Mouse (Mus musculus) heart, postnatal 0 days (tissue): ENCODE measurements around the gene Ncapg. TPM values are rescaled to one million over a fixed set of nuclear protein-coding genes. Genes with fewer than 3 reads are reported as not detected.

Source experiments
- ATAC-seq: fragments of 200-750 bp; cut with Nextera tagmentation; 2 replicates; pipeline ENCODE4 v1.8.0; 2017; ENCODE audit warnings: low read depth, moderate number of reproducible peaks, moderate library complexity; ENCODE audit not compliant: insufficient read depth
- DNase-seq: peaks from one replicate; pipeline ENCODE4 v3.0.0-alpha.2; 2016; ENCODE audit warnings: low spot score
- H3K27ac ChIP-seq: fragments of 300-500 bp; sonication (generic); 2 replicates; pipeline ENCODE4 v1.5.1; 2014; ENCODE audit warnings: low read depth, mild to moderate bottlenecking
- H3K27me3 ChIP-seq: fragments of 300-500 bp; sonication (generic); 2 replicates; pipeline ENCODE4 v1.6.1; 2014; ENCODE audit warnings: low read length, mixed read lengths; ENCODE audit not compliant: control insufficient read depth, insufficient read depth
- H3K36me3 ChIP-seq: fragments of 300-500 bp; sonication (generic); replicated peaks from 2 replicates; pipeline ENCODE4 v1.6.1; 2014; ENCODE audit warnings: low read length, mixed read lengths; ENCODE audit not compliant: control insufficient read depth, insufficient read depth
- H3K4me1 ChIP-seq: fragments of 300-500 bp; sonication (generic); 2 replicates; pipeline ENCODE4 v1.6.1; 2014; ENCODE audit warnings: antibody characterized with exemption; ENCODE audit not compliant: control insufficient read depth, insufficient read depth
- H3K4me2 ChIP-seq: fragments of 300-500 bp; sonication (generic); 2 replicates; pipeline ENCODE4 v1.6.1; 2014; ENCODE audit warnings: low read depth, mild to moderate bottlenecking, low read length, moderate library complexity
- H3K4me3 ChIP-seq: fragments of 300-500 bp; sonication (generic); 2 replicates; pipeline ENCODE4 v1.5.1; 2014; ENCODE audit warnings: low read depth, low read length
- H3K9ac ChIP-seq: fragments of 300-500 bp; sonication (generic); replicated peaks from 2 replicates; pipeline ENCODE4 v1.6.1; 2014; ENCODE audit warnings: low read depth, low read length, mixed read lengths
- H3K9me3 ChIP-seq: fragments of 300-500 bp; sonication (generic); replicated peaks from 2 replicates; pipeline ENCODE4 v1.6.1; 2016; ENCODE audit warnings: low read length; ENCODE audit not compliant: control insufficient read depth
- CTCF ChIP-seq: IDR thresholded peaks from 2 replicates; pipeline ENCODE4 v1.5.1; 2016; ENCODE audit warnings: antibody characterized with exemption, control low read depth, low read depth
- EP300 ChIP-seq: IDR thresholded peaks from 2 replicates; pipeline ENCODE4 v1.6.1; 2016; ENCODE audit warnings: antibody characterized with exemption, low read depth
- WGBS: fragments of 180-500 bp; shearing (Covaris S2); extraction: QIAGEN DNeasy Blood & Tissue Kit; methylation state at CpG from one replicate; pipeline ENCODE4 v1.1.7; 2014; 5-methylcytosine and 5-hydroxymethylcytosine counted together
- polyA plus RNA-seq: library from polyadenylated mRNA; unstranded; fragments of >200 nt; fragmentation: Nextera tagmentation; extraction: Ambion mirVana; gene quantifications from 2 replicates; pipeline ENCODE4 v1.2.1, GENCODE M21; 2015
- total RNA-seq: library from RNA; depleted of rRNA; stranded (reverse); fragments of >200 nt; gene quantifications from 2 replicates; pipeline ENCODE4 v1.2.3, GENCODE M21; 2014; ENCODE audit warnings: low replicate concordance

Gene Ncapg
- total and polyA plus RNA-seq, 2 experiments from 2014 or later = 8.7 to 16.1 TPM

- H3K4me2 ChIP-seq = peak overlapping the region; percentile 80
- peak overlapping the region; percentile 62 for H3K9ac ChIP-seq
- TF ChIP-seq CTCF = no peak
- no peak for TF ChIP-seq EP300
- H3K4me3 ChIP-seq = peak overlapping the region; percentile 77
- no peaks in the 10 kb centered on the region for H3K36me3 ChIP-seq
- H3K27ac ChIP-seq = peak overlapping the region; percentile 47; the same call in 1 of the 2 replicates
- 2% methylated on average over 3 of the region's 3 CpGs for WGBS
- ATAC-seq (no peak), DNase-seq (no peak)
- no peaks in the 10 kb centered on the region for H3K9me3 ChIP-seq
- peaks cover 10% of the 10 kb centered on the region; the same call in 1 of the 2 replicates for H3K4me1 ChIP-seq
- H3K27me3 ChIP-seq = no peaks in the 10 kb centered on the region
Measured at GRCm38 (mm10) chr5:45668831-45669230, 888 bp upstream of the Ncapg start.

DNA sequence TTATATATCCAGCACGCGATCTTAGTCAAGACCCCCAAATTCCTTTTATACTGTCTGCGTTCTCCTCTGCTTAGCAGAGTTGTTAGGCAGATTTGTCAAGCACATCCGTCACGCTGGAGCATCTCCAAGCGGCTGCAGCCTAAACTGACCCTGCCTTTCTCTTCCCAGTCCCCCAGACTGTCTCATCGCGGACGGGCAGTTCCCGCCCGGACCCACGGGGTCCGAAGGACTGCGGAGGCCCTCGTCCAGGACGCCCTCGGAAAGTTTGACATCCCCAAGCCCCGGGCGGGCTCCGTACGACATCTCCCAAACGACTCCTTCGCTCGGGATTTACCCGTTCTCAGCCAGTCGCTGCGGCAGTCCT, 503 bp upstream of the Ncapg start:
- Histone ChIP-seq H3K27ac (peak overlapping the region; percentile 47), H3K4me1 (peaks cover 10% of the 10 kb centered on the region; the same call in 1 of the 2 replicates), H3K27me3 (no peaks in the 10 kb centered on the region), H3K4me2 (peak overlapping the region; percentile 80), H3K9ac (peak overlapping the region; percentile 62), H3K36me3 (no peaks in the 10 kb centered on the region), H3K9me3 (no peaks in the 10 kb centered on the region), H3K4me3 (peak overlapping the region; percentile 77)
- ATAC-seq (peak; percentile 37), DNase-seq (peak; percentile 13)
- WGBS = under 1% methylated on average over 27 of the region's 27 CpGs
- TF ChIP-seq EP300 = no peak
- TF ChIP-seq CTCF = no peak

DNA sequence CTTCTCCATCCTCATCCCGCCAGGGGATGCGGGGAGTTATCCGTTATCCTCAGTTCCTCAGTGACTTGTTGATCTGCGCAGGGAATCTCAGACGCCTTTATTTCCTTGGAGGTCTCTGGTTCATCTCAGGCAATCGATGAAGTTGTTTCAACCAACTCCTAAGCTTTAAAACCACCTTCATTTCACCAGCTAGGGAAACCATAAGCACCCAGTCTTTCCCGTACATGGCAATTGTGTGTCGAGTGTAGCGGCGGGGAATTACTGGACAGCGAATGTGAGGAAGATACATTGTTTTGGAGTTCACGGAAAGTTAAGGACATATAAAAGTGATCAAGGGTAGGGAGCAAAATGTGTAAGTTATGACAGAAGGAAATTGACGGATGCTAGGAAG, 556 bp downstream of the Ncapg start:
- peak overlapping the region; percentile 64 for H3K9ac ChIP-seq
- under 1% methylated on average over 13 of the region's 13 CpGs for WGBS
- peak overlapping the region; percentile 65 for H3K27ac ChIP-seq
- ATAC-seq (no peak), DNase-seq (no peak)
- H3K9me3 ChIP-seq = no peaks in the 10 kb centered on the region
- H3K36me3 ChIP-seq = 0 out of 2 replicates have a peak, but pooled peaks cover 3% of the 10 kb centered on the region
- H3K4me2 ChIP-seq = peak overlapping the region; percentile 81
- peak overlapping the region; percentile 77 for H3K4me3 ChIP-seq
- H3K27me3 ChIP-seq = no peaks in the 10 kb centered on the region
- TF ChIP-seq CTCF (no peak), EP300 (no peak)
- peaks cover 10% of the 10 kb centered on the region; the same call in 1 of the 2 replicates for H3K4me1 ChIP-seq

GRCm38 (mm10) chr5:45670894-45671494, 1.3 kb downstream of the Ncapg start:
- Histone ChIP-seq H3K4me3 (peak overlapping the region; percentile 77; the same call in 1 of the 2 replicates), H3K36me3 (peaks cover 7% of the 10 kb centered on the region), H3K4me1 (peaks cover 10% of the 10 kb centered on the region; the same call in 1 of the 2 replicates), H3K27ac (no peak overlapping the region), H3K9me3 (no peaks in the 10 kb centered on the region), H3K27me3 (no peaks in the 10 kb centered on the region), H3K9ac (0 out of 2 replicates have a peak overlapping the region, but pooled peaks have one; percentile 64), H3K4me2 (peak overlapping the region; percentile 81; the same call in 1 of the 2 replicates)
- ATAC-seq (no peak), DNase-seq (no peak)
- WGBS = 56% methylated on average over 5 of the region's 5 CpGs
- TF ChIP-seq EP300 = no peak

DNA sequence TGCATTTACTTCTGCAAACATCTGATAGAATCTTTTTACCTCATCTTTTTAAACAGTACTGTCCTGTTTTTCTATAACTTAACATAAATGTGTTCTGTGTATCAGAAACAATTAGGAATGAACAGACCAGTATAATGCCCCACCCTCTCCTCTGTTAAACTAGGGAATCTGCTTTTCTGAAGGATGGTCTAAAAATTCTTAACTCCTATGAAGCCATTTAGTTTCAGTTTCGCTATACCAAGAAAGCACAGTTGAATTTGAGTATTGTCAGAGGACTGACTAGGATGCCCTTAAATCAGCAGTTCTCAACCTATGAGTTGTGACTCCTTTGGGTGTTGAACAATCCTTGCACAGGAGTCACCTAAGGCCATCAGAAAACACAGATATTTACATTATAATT, 5.3 kb downstream of the Ncapg start:
- 93% methylated on average over 1 of the region's 1 CpGs for WGBS
- no peak for TF ChIP-seq EP300
- no peak for TF ChIP-seq CTCF
- Histone ChIP-seq H3K9ac (no peak overlapping the region), H3K4me1 (peaks cover 5% of the 10 kb centered on the region; the same call in 1 of the 2 replicates), H3K36me3 (peaks cover 23% of the 10 kb centered on the region), H3K27me3 (no peaks in the 10 kb centered on the region), H3K4me3 (no peak overlapping the region), H3K4me2 (no peak overlapping the region), H3K27ac (no peak overlapping the region), H3K9me3 (no peaks in the 10 kb centered on the region)
- ATAC-seq (no peak), DNase-seq (no peak)

GRCm38 (mm10) chr5:45677639-45678038, 7.9 kb downstream of the Ncapg start:
- DNase-seq (no peak), ATAC-seq (no peak)
- Histone ChIP-seq H3K36me3 (peaks cover 29% of the 10 kb centered on the region), H3K27ac (no peak overlapping the region), H3K4me2 (no peak overlapping the region), H3K9ac (no peak overlapping the region), H3K4me1 (no peaks in the 10 kb centered on the region), H3K4me3 (no peak overlapping the region), H3K27me3 (no peaks in the 10 kb centered on the region), H3K9me3 (no peaks in the 10 kb centered on the region)
- TF ChIP-seq EP300 (no peak), CTCF (no peak)
- 72% methylated on average over 4 of the region's 4 CpGs for WGBS
